Mouse (Mus musculus) stomach, embryonic 16.5 days (tissue): Measurements from ENCODE around the gene Nvl. TPM values are rescaled to one million over a fixed set of nuclear protein-coding genes. Genes with fewer than 3 reads are reported as not detected.

Experiments used
- ATAC-seq: fragments of 200-750 bp; cut with Nextera tagmentation; 2 replicates; pipeline ENCODE4 v1.8.0; 2017; ENCODE audit warnings: moderate number of reproducible peaks, moderate TSS enrichment; ENCODE audit not compliant: insufficient read depth, low FRiP score
- H3K27ac ChIP-seq: fragments of 300-500 bp; sonication (generic); 2 replicates; pipeline ENCODE4 v1.5.1; 2014; ENCODE audit warnings: low read length
- H3K27me3 ChIP-seq: fragments of 300-500 bp; sonication (generic); 2 replicates; pipeline ENCODE4 v1.6.1; 2014; ENCODE audit warnings: low read length, control low read depth, mixed read lengths; ENCODE audit not compliant: control insufficient read depth, insufficient read depth
- H3K36me3 ChIP-seq: fragments of 300-500 bp; sonication (generic); 2 replicates; pipeline ENCODE4 v1.6.1; 2014; ENCODE audit warnings: low read length; ENCODE audit not compliant: control insufficient read depth, insufficient read depth
- H3K4me1 ChIP-seq: fragments of 300-500 bp; sonication (generic); 2 replicates; pipeline ENCODE4 v1.6.1; 2014; ENCODE audit warnings: low read length, control low read depth, mixed read lengths; ENCODE audit not compliant: control insufficient read depth, insufficient read depth
- H3K4me2 ChIP-seq: fragments of 300-500 bp; sonication (generic); 2 replicates; pipeline ENCODE4 v1.6.1; 2014; ENCODE audit warnings: low read depth, low read length, mixed read lengths
- H3K4me3 ChIP-seq: fragments of 300-500 bp; sonication (generic); replicated peaks from 2 replicates; pipeline ENCODE4 v1.5.1; 2014; ENCODE audit warnings: mild to moderate bottlenecking, low read length
- H3K9ac ChIP-seq: fragments of 300-500 bp; sonication (generic); 2 replicates; pipeline ENCODE4 v1.6.1; 2014; ENCODE audit warnings: low read length
- H3K9me3 ChIP-seq: fragments of 300-500 bp; sonication (generic); replicated peaks from 2 replicates; pipeline ENCODE4 v1.6.1; 2016; ENCODE audit warnings: low read length, control low read depth; ENCODE audit not compliant: control insufficient read depth
- WGBS: fragments of 180-500 bp; shearing (Covaris S2); extraction: QIAGEN DNeasy Blood & Tissue Kit; methylation state at CpG from one replicate; pipeline ENCODE4 v1.1.7; 2014; 5-methylcytosine and 5-hydroxymethylcytosine counted together
- polyA plus RNA-seq: library from polyadenylated mRNA; unstranded; fragments of >200 nt; fragmentation: Nextera tagmentation; extraction: Ambion mirVana; gene quantifications from 2 replicates; pipeline ENCODE4 v1.2.1, GENCODE M21; 2015

Gene Nvl
- polyA plus RNA-seq, 1 experiment from 2014 or later = 29.3 TPM

DNA sequence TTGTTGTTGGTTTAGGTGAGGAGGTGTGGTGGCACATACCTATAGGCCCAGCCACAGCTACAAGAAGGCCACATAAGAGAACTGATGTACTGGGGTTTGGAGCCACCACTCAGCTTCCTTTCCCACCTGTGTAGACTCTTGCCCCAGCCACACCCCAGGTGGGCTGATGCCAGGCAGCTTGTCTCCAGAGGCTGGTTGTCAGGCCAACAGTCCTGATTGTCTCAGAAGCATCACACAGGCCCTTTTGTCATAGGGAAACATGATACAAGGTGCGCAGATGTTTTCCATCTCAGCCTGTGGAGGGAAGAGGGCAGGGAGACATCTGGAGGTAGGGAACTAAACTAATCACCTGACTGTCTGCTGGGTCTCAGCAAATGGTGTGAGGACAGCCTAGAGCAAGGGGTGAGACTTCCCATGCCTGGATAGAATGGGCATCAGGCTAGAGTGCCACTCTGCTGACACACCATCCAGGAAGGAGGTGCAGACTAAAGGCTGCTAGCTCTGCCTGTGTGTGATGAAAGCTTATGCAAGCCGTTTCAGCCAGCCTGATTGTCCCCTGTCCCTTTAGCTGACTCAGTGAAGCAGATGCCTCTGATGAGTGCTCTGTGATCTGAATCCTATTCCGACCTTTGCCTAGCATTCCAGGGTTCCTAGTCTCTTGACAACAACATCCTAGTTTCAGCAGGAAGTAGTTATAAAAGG, 82.1 kb downstream of the Nvl start:
- Histone ChIP-seq H3K4me1 (no peaks in the 10 kb centered on the region), H3K27ac (no peak overlapping the region), H3K27me3 (no peaks in the 10 kb centered on the region), H3K9me3 (no peaks in the 10 kb centered on the region), H3K4me3 (no peak overlapping the region), H3K9ac (no peak overlapping the region), H3K36me3 (no peaks in the 10 kb centered on the region), H3K4me2 (no peak overlapping the region)
- 61% methylated on average over 3 of the region's 3 CpGs for WGBS
- no peak for ATAC-seq

DNA sequence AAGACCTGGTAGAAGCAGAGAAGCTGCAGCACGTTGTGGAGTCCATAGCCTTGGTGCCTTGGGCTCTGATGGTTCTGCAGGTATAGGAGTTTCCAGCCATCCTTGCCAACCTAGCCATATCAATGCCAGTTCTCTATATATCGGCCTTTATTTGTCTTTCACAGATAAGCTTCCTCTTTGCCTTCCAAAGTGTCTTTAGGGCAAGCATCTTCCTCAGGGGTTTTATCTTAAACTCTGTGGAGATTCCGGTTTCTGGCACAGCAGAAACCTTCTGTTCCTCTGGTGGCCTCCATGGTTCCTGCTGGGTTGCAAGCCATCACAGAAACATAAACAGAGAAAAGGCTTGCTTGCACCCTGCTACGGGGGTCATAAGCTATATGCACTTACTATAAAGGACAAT, 91.1 kb downstream of the Nvl start:
- ATAC-seq = no peak
- no peak overlapping the region for H3K4me2 ChIP-seq
- no peak overlapping the region for H3K9ac ChIP-seq
- no peak overlapping the region for H3K27ac ChIP-seq
- H3K27me3 ChIP-seq = no peaks in the 10 kb centered on the region
- WGBS = 78% methylated on average over 4 of the region's 4 CpGs
- H3K36me3 ChIP-seq = no peaks in the 10 kb centered on the region
- H3K9me3 ChIP-seq = no peaks in the 10 kb centered on the region
- no peaks in the 10 kb centered on the region for H3K4me1 ChIP-seq
- H3K4me3 ChIP-seq = no peak overlapping the region

DNA sequence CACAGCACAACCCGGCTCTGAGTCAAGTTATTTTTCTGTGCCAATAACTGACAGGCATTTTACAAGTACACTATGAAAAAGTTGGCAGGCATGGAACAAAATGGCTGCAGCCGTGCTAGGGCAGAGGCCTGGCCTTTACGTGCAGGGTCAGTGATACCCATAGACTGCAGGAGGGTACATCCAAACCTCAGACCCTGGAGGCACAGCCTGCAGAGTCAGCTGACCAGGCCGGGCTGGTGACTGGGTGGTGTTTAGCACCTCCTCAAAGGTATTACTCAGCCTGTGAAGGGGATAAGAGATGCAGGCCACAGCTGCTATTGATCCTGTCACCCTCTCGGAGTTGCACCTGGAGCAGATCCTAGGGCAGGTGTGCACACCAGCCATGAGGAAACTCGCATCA, 93.1 kb downstream of the Nvl start, which contains the start of gene 9130409I23Rik:
Gene 9130409I23Rik (plus strand): TSS at position 301 of the 400 bp plus-strand sequence.
- no peak within 1 kb of the TSS for H3K4me3 ChIP-seq
- 75% methylated on average over 6 of the region's 6 CpGs for WGBS
- no peaks in the 10 kb centered on the region for H3K4me1 ChIP-seq
- H3K27ac ChIP-seq = no peak within 1 kb of the TSS
- no peak within 1 kb of the TSS for H3K9ac ChIP-seq
- ATAC-seq = no peak
- H3K27me3 ChIP-seq = no peaks in the 10 kb centered on the region
- H3K4me2 ChIP-seq = no peak within 1 kb of the TSS
- no peaks in the 10 kb centered on the region for H3K9me3 ChIP-seq
- H3K36me3 ChIP-seq = no peaks in the 10 kb centered on the region

DNA sequence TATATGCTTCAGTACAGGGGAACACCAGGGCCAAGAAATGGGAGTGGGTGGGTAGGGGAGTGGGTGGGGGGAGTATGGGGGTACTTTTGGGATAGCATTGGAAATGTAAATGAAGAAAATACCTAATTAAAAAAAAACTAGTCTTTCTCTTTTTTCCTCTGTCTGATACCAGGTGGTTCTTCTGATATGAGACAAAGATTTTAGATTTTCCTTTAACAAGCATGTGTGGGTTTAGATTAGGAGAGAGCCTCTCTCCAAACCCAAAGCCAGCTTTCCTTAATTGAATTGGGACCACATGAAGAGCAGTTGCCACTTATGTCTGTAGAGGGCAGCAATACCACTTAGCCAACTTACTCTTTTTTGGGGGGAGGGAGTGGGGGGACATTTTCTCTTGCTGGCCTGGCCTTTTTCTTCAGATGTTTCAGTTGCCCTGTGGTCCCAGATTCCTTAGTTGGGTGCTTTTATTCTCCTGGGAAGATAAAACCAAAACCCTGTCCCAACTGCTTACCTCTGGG, 94.6 kb downstream of the Nvl start:
- ATAC-seq = no peak
- Histone ChIP-seq H3K27ac (no peak overlapping the region), H3K27me3 (no peaks in the 10 kb centered on the region), H3K9ac (no peak overlapping the region), H3K9me3 (no peaks in the 10 kb centered on the region), H3K36me3 (no peaks in the 10 kb centered on the region), H3K4me1 (no peaks in the 10 kb centered on the region), H3K4me2 (no peak overlapping the region), H3K4me3 (no peak overlapping the region)

DNA sequence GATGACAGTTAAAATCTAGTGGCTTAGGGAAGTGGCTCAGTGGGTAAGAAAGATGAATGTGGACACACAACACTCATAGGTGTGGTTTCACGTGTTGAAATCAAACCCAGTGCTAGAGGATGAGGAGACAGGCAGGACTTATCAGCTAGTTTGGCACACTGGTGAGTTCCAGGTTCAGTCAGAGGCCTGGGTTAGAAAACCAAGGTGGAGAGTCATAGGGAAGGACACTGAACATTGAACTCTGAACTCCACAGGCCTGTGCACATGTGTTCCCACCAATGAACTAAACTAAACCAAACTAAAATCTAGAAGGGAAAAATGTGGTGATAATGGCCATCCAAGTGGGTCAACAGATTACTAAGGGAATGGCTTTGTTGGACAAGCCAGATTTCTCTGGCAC, 96.5 kb downstream of the Nvl start:
- no peak overlapping the region for H3K9ac ChIP-seq
- WGBS = 51% methylated on average over 1 of the region's 1 CpGs
- no peak for ATAC-seq
- H3K27ac ChIP-seq = no peak overlapping the region
- H3K4me2 ChIP-seq = no peak overlapping the region
- H3K4me1 ChIP-seq = no peaks in the 10 kb centered on the region
- no peaks in the 10 kb centered on the region for H3K27me3 ChIP-seq
- H3K36me3 ChIP-seq = no peaks in the 10 kb centered on the region
- H3K4me3 ChIP-seq = no peak overlapping the region
- no peaks in the 10 kb centered on the region for H3K9me3 ChIP-seq

DNA sequence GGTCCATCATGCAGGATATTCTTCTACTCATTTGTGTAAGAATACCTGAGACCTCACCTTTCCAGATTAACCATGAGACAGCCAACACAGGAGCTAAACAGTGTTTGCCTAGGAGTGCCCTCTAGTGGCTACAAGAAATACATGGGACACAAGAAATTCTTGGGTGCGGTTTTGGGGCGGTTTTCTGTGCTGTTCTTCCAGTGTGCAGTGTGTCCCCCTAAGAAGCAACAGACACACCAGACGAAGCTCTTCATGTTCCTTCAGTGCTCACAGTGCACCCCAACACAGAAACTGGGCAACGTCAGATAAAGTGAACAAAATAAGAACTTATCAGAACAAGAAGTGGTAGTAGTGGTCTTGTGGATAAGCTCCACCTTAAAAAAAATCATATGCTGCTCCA, 104.4 kb downstream of the Nvl start:
- no peak overlapping the region for H3K4me2 ChIP-seq
- WGBS = 12% methylated on average over 4 of the region's 4 CpGs
- H3K27me3 ChIP-seq = no peaks in the 10 kb centered on the region; the same call in 1 of the 2 replicates

DNA sequence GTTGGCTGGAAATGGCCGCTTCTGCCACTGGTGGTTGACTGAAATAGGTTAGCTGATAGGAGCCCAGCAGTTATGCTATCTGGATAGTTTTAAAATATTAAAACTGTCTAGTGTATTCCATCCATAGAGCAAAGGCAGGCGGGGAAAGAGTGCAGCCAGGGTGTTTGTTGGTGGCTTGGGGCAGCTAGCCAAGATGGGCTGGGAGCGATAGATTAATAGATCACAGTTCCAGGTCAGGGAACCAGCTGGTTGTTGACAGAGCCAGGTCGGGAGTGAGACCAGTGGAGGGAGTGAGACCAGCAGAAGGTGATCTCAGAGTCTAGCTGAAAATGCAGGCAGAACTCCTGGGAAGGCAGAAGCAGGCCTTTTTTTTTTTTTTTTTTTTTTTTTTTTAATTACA, 106.4 kb downstream of the Nvl start:
- Histone ChIP-seq H3K4me2 (no peak overlapping the region), H3K4me1 (no peaks in the 10 kb centered on the region), H3K9me3 (no peaks in the 10 kb centered on the region), H3K27ac (no peak overlapping the region), H3K27me3 (no peaks in the 10 kb centered on the region; the same call in 1 of the 2 replicates), H3K9ac (no peak overlapping the region), H3K4me3 (no peak overlapping the region), H3K36me3 (no peaks in the 10 kb centered on the region)
- WGBS = 57% methylated on average over 4 of the region's 4 CpGs
- no peak for ATAC-seq

More for the DNA sequence above, 104.4 kb downstream of the Nvl start:
- Histone ChIP-seq H3K27ac (no peak overlapping the region), H3K4me1 (no peaks in the 10 kb centered on the region), H3K4me3 (no peak overlapping the region), H3K9ac (no peak overlapping the region), H3K36me3 (no peaks in the 10 kb centered on the region), H3K9me3 (no peaks in the 10 kb centered on the region)
- ATAC-seq = no peak

Other genes starting within 250 kb of the Nvl start
- gene Pycr2, start 239.9 kb downstream of the Nvl start, polyA plus RNA-seq = 99.6 and 105 TPM in 2 replicates
- 4.0 and 4.2 TPM in 2 replicates for gene Lefty1, start 209.2 kb downstream of the Nvl start, polyA plus RNA-seq
- gene Tmem63a, start 201.9 kb downstream of the Nvl start, polyA plus RNA-seq = 29.2 and 35.3 TPM in 2 replicates
- 16.9 and 19.6 TPM in 2 replicates for gene Ephx1, start 123.3 kb downstream of the Nvl start, polyA plus RNA-seq
- gene 9130409I23Rik, start 93.0 kb downstream of the Nvl start, polyA plus RNA-seq = 0.09 TPM in 1 of 2 replicates, not detected in the other
- 113 and 135 TPM in 2 replicates for gene Cnih4, start 489 bp upstream of the Nvl start, polyA plus RNA-seq
- 24.7 and 25.9 TPM in 2 replicates for gene Wdr26, start 67.8 kb upstream of the Nvl start, polyA plus RNA-seq
- 0.17 and 0.44 TPM in 2 replicates for gene Cnih3, start 208.4 kb upstream of the Nvl start, polyA plus RNA-seq